Mouse (Mus musculus) olfactory bulb, adult 2 months (tissue): ENCODE results near the gene Tenm4. TPM values are rescaled to one million over a fixed set of nuclear protein-coding genes. Genes with fewer than 3 reads are reported as not detected.

Experiments used
- H3K27ac ChIP-seq: fragments of 200-500 bp; 2 replicates; pipeline ENCODE4 v1.5.1; 2012; ENCODE audit warnings: low read depth, low read length; ENCODE audit not compliant: insufficient read depth
- H3K4me1 ChIP-seq: fragments of 200-500 bp; 2 replicates; pipeline ENCODE4 v1.6.1; 2012; ENCODE audit warnings: low read length; ENCODE audit not compliant: control insufficient read depth, insufficient read depth
- H3K4me3 ChIP-seq: fragments of 200-500 bp; 2 replicates; pipeline ENCODE4 v1.5.1; 2012; ENCODE audit warnings: mild to moderate bottlenecking, low read depth, low read length, moderate library complexity; ENCODE audit not compliant: insufficient read depth
- CTCF ChIP-seq: fragments of 200-500 bp; IDR thresholded peaks from 2 replicates; pipeline ENCODE4 v1.5.1; 2012; ENCODE audit warnings: low read depth, mild to moderate bottlenecking, low read length, moderate library complexity; ENCODE audit not compliant: insufficient read depth
- POLR2A ChIP-seq: fragments of 200-500 bp; IDR thresholded peaks from 2 replicates; pipeline ENCODE4 v1.6.1; 2012; ENCODE audit warnings: mild to moderate bottlenecking, low read depth, low read length, moderate library complexity; ENCODE audit not compliant: insufficient read depth
- WGBS: fragments of 180-500 bp; shearing (Covaris S2); methylation state at CpG from one replicate; pipeline ENCODE4 v1.1.7; 2018; 5-methylcytosine and 5-hydroxymethylcytosine counted together
- polyA plus RNA-seq: library from polyadenylated mRNA; stranded (reverse); fragments of >200 nt; gene quantifications from 2 replicates; pipeline ENCODE4 v1.2.4, GENCODE M21; 2012; ENCODE audit warnings: low replicate concordance; ENCODE audit not compliant: missing spikeins, insufficient read depth, insufficient read length

Gene Tenm4
- polyA plus RNA-seq, 1 experiment: not detected

GRCm38 (mm10) chr7:96899036-96899569 is 728.1 kb downstream of the Tenm4 start:
- peaks cover 5% of the 10 kb centered on the region for H3K4me1 ChIP-seq
- 43% methylated on average over 10 of the region's 10 CpGs for WGBS
- TF ChIP-seq POLR2A: no peak
- no peak for TF ChIP-seq CTCF
- no peak overlapping the region for H3K4me3 ChIP-seq
- no peak overlapping the region for H3K27ac ChIP-seq

GRCm38 (mm10) chr7:96902183-96902582 is 731.1 kb downstream of the Tenm4 start:
- TF ChIP-seq CTCF: no peak
- TF ChIP-seq POLR2A: no peak
- 85% methylated on average over 5 of the region's 5 CpGs for WGBS
- Histone ChIP-seq H3K4me3 (no peak overlapping the region), H3K27ac (no peak overlapping the region), H3K4me1 (peaks cover 9% of the 10 kb centered on the region)

GRCm38 (mm10) chr7:96903088-96903985 is 732.3 kb downstream of the Tenm4 start:
- 76% methylated on average over 17 of the region's 17 CpGs for WGBS
- Histone ChIP-seq H3K4me3 (no peak overlapping the region), H3K4me1 (peaks cover 7% of the 10 kb centered on the region), H3K27ac (no peak overlapping the region)
- TF ChIP-seq CTCF: no peak
- no peak for TF ChIP-seq POLR2A

GRCm38 (mm10) chr7:96904442-96904841 is 733.4 kb downstream of the Tenm4 start:
- no peak for TF ChIP-seq CTCF
- no peak for TF ChIP-seq POLR2A
- H3K4me1 ChIP-seq: peaks cover 4% of the 10 kb centered on the region
- H3K27ac ChIP-seq: no peak overlapping the region
- 52% methylated on average over 3 of the region's 3 CpGs for WGBS
- H3K4me3 ChIP-seq: no peak overlapping the region

- H3K4me3 ChIP-seq: no peak overlapping the region
- H3K4me1 ChIP-seq: peaks cover 4% of the 10 kb centered on the region
- no peak for TF ChIP-seq CTCF
- TF ChIP-seq POLR2A: no peak
- H3K27ac ChIP-seq: no peak overlapping the region
- WGBS: 94% methylated on average over 1 of the region's 1 CpGs
These were observed 733.9 kb downstream of the Tenm4 start for GRCm38 (mm10) chr7:96904936-96905335.

- Histone ChIP-seq H3K4me3 (no peak overlapping the region), H3K27ac (no peak overlapping the region), H3K4me1 (peaks cover 4% of the 10 kb centered on the region)
- TF ChIP-seq CTCF (no peak), POLR2A (no peak)
- WGBS: 81% methylated on average over 3 of the region's 3 CpGs
These were observed 734.4 kb downstream of the Tenm4 start for GRCm38 (mm10) chr7:96905422-96905821.

- WGBS: 91% methylated on average over 20 of the region's 20 CpGs
- no peak for TF ChIP-seq CTCF
- no peak for TF ChIP-seq POLR2A
- Histone ChIP-seq H3K4me1 (peaks cover 7% of the 10 kb centered on the region), H3K4me3 (no peak overlapping the region), H3K27ac (no peak overlapping the region)
These were observed 735.2 kb downstream of the Tenm4 start for GRCm38 (mm10) chr7:96906216-96906615.

- H3K4me3 ChIP-seq: no peak overlapping the region
- peaks cover 11% of the 10 kb centered on the region for H3K4me1 ChIP-seq
- WGBS: 85% methylated on average over 16 of the region's 16 CpGs
- TF ChIP-seq CTCF (no peak), POLR2A (no peak)
- no peak overlapping the region for H3K27ac ChIP-seq
These were observed 737.1 kb downstream of the Tenm4 start for GRCm38 (mm10) chr7:96907971-96908680.

- TF ChIP-seq POLR2A (no peak), CTCF (no peak)
- WGBS: 74% methylated on average over 5 of the region's 5 CpGs
- H3K4me1 ChIP-seq: peaks cover 7% of the 10 kb centered on the region
- no peak overlapping the region for H3K4me3 ChIP-seq
- H3K27ac ChIP-seq: no peak overlapping the region
These were observed 738.8 kb downstream of the Tenm4 start for GRCm38 (mm10) chr7:96909856-96910255.
